In the genomic region with DNA sequence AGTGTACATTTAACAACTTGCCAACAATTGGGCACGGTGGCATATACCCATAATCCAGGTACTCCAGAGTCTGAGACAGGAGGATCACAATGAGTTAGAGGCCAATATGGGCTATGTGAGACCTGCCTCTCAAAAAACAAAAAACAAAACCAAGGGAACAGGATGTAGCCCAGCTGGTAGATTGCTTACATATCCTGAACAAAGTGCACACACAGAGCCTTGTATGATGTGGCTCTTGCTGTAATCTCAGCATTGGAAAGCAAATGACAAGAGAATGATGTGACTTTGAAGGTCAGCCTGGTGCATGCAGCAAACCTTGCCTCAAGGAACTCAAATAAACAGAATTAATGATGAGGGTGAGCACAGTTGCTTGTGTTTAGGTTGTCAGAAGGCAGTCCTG, we compare ENCODE assay signal across 18 mouse cellular contexts. TPM values are rescaled to one million over a fixed set of nuclear protein-coding genes. Genes with fewer than 3 reads are reported as not detected.
DNase-seq lines count a peak whose midpoint lies in the region; ATAC-seq and TF ChIP-seq lines count a peak whose summit lies in the region.
"Had no signal": no experiment of that assay in that cellular context is flagged by ENCODE, and none has a peak within 500 bp of the region (broad histone marks: within the 10 kb centered on the region; RNA-seq: fewer than 3 reads in every experiment).

No protein-coding gene starts in this region.

- no peaks in the 10 kb centered on the region for H3K27me3 ChIP-seq in thymus, adult 2 months (ENCODE audit: control insufficient read depth, insufficient read depth, low read length)
- no peaks in the 10 kb centered on the region for H3K27me3 ChIP-seq in kidney, embryonic 15.5 days
- no peaks in the 10 kb centered on the region for H3K27me3 ChIP-seq in hindbrain, embryonic 16.5 days (replicated peaks; ENCODE audit: control insufficient read depth, insufficient read depth, low read length)
- H3K27me3 ChIP-seq: heart, embryonic 12.5 days had no signal

- no peaks in the 10 kb centered on the region for H3K36me3 ChIP-seq in thymus, adult 2 months (ENCODE audit: control insufficient read depth, insufficient read depth, low read length)
- no peaks in the 10 kb centered on the region for H3K36me3 ChIP-seq in kidney, embryonic 15.5 days
- H3K36me3 ChIP-seq in hindbrain, embryonic 16.5 days (ENCODE audit: control insufficient read depth, insufficient read depth, low read length), result no peaks in the 10 kb centered on the region
- H3K36me3 ChIP-seq: embryonic facial prominence, embryonic 10.5 days; heart, embryonic 12.5 days; hindbrain, embryonic 10.5 days had no signal

- H3K4me3 ChIP-seq in gastrocnemius, adult 2 months, result no peak overlapping the region
- H3K4me3 ChIP-seq in thymus, adult 2 months (ENCODE audit: control insufficient read depth, insufficient read depth, low read length), result no peak overlapping the region
- H3K4me3 ChIP-seq in kidney, embryonic 15.5 days (replicated peaks), result no peak overlapping the region
- H3K4me3 ChIP-seq in hindbrain, embryonic 16.5 days (ENCODE audit: low read length), result no peak overlapping the region
- H3K4me3 ChIP-seq: embryonic facial prominence, embryonic 10.5 days; heart, adult 2 months; heart, embryonic 12.5 days; hindbrain, embryonic 10.5 days had no signal

- H3K4me1 ChIP-seq in thymus, adult 2 months (replicated peaks; ENCODE audit: control insufficient read depth, insufficient read depth, low read length), result peaks cover 22% of the 10 kb centered on the region
- no peaks in the 10 kb centered on the region for H3K4me1 ChIP-seq in kidney, embryonic 15.5 days
- no peaks in the 10 kb centered on the region for H3K4me1 ChIP-seq in hindbrain, embryonic 16.5 days (ENCODE audit: control insufficient read depth, insufficient read depth, low read depth, low read length)
- H3K4me1 ChIP-seq: embryonic facial prominence, embryonic 10.5 days; hindbrain, embryonic 10.5 days had no signal

- TF ChIP-seq CTCF in gastrocnemius, adult 2 months (IDR thresholded peaks at IDR 0.05), result no peak
- TF ChIP-seq CTCF in thymus, adult 2 months (IDR thresholded peaks at IDR 0.05; ENCODE audit: borderline replicate concordance, control insufficient read depth, extremely low read depth, insufficient read depth, low read length, poor library complexity), result no peak

- no peaks in the 10 kb centered on the region for H3K9me3 ChIP-seq in kidney, embryonic 15.5 days (replicated peaks)
- H3K9me3 ChIP-seq in hindbrain, embryonic 16.5 days (ENCODE audit: control insufficient read depth, low read length), result no peaks in the 10 kb centered on the region
- H3K9me3 ChIP-seq: embryonic facial prominence, embryonic 10.5 days; heart, embryonic 12.5 days; hindbrain, embryonic 10.5 days had no signal

- ATAC-seq in inflammation-experienced regulatory T-cells, adult 6 months, result peak; percentile 9
- ATAC-seq in kidney, embryonic 15.5 days (replicated peaks; ENCODE audit: low FRiP score), result no peak
- no peak for ATAC-seq in hindbrain, embryonic 16.5 days
- ATAC-seq: forebrain, embryonic 14.5 days had no signal

- intact Hi-C loops in gastrocnemius, adult 2 months (cut with DNase I), result no loop called here
- intact Hi-C loops in gastrocnemius, postnatal 14 days (cut with DNase I; ENCODE audit: low total_unique reads), result no loop called here

- no peak for DNase-seq in gastrocnemius, adult 2 months
- no peak for DNase-seq in gastrocnemius, postnatal 14 days
- peak; percentile 12 for DNase-seq in thymus, postnatal 14 days
- no peak for DNase-seq in thymus, adult 2 months
- DNase-seq: adrenal gland, postnatal 25 days; B cell, adult 2 months; cerebellum, adult 2 months; cerebellum, postnatal 10 days; heart, adult 2 months; kidney, adult 11 months had no signal

- WGBS in thymus, adult 2 months, result 100% methylated on average over 1 of the region's 1 CpGs
- WGBS in kidney, embryonic 15.5 days, result 88% methylated on average over 1 of the region's 1 CpGs
- 95% methylated on average over 1 of the region's 1 CpGs for WGBS in hindbrain, embryonic 16.5 days

- no peak overlapping the region for H3K4me2 ChIP-seq in kidney, embryonic 15.5 days
- H3K4me2 ChIP-seq in hindbrain, embryonic 16.5 days (ENCODE audit: low read length), result no peak overlapping the region
- H3K4me2 ChIP-seq: heart, embryonic 12.5 days; hindbrain, embryonic 14.5 days had no signal

- no peak for TF ChIP-seq POLR2A in thymus, adult 2 months (IDR thresholded peaks at IDR 0.05; ENCODE audit: control insufficient read depth, extremely low read depth, insufficient read depth, low read length, poor library complexity)

- peak overlapping the region; percentile 39; the same call in 1 of the 2 replicates for H3K27ac ChIP-seq in gastrocnemius, adult 2 months
- H3K27ac ChIP-seq in thymus, adult 2 months (ENCODE audit: control insufficient read depth, insufficient read depth, low read length), result no peak overlapping the region
- H3K27ac ChIP-seq in kidney, embryonic 15.5 days, result no peak overlapping the region
- no peak overlapping the region for H3K27ac ChIP-seq in hindbrain, embryonic 16.5 days (ENCODE audit: low read depth, low read length)
- H3K27ac ChIP-seq: embryonic facial prominence, embryonic 10.5 days; heart, adult 2 months; hindbrain, embryonic 10.5 days; hindbrain, embryonic 14.5 days had no signal

- no peak overlapping the region for H3K9ac ChIP-seq in kidney, embryonic 15.5 days
- no peak overlapping the region for H3K9ac ChIP-seq in hindbrain, embryonic 16.5 days (ENCODE audit: low read depth, low read length)
- H3K9ac ChIP-seq: heart, embryonic 12.5 days; hindbrain, embryonic 14.5 days had no signal

RNA-seq across cellular contexts. Expression of a gene that starts 30.7 kb away (rescaled TPM):
- total RNA-seq in gastrocnemius, adult 2 months (2021), result 10 to 100 TPM; 48.5 to 55.6 TPM
- 10 to 100 TPM; 40.6 to 45.7 TPM for total RNA-seq in gastrocnemius, postnatal 14 days (2021)
- 56.1 and 57.9 TPM in 2 replicates for polyA plus RNA-seq in thymus, adult 2 months (2012; rRNA removed)
- 10 to 100 TPM; 37.5 to 60.3 (median 51.2) TPM for polyA plus RNA-seq in inflammation-experienced regulatory T-cells, adult 6 months (2017; shearing (Covaris generic))
- polyA plus RNA-seq in kidney, embryonic 15.5 days (2015; fragmentation: Nextera tagmentation; extraction: Ambion mirVana), result 29.0 and 33.5 TPM in 2 replicates
- polyA plus RNA-seq in hindbrain, embryonic 16.5 days (2015; fragmentation: Nextera tagmentation; extraction: Ambion mirVana), result 26.8 and 32.9 TPM in 2 replicates
